Mouse (Mus musculus) urinary bladder, adult 18-20 months (tissue): ENCODE results near the gene Ttc34.

Experiments
- DNase-seq, 2 experiments: peaks; one replicate each; pipeline ENCODE4 v3.0.0; 2022; ENCODE audit warnings: low spot score in 2 of 2, mixed read lengths in 2 of 2

The Ttc34 gene

GRCm38 (mm10) chr4:154857366-154858240 is 20.3 kb downstream of the Ttc34 start:
- no peak for DNase-seq

- no peak for DNase-seq
These were observed 21.3 kb downstream of the Ttc34 start for GRCm38 (mm10) chr4:154858601-154859000.

GRCm38 (mm10) chr4:154861967-154862366 is 24.7 kb downstream of the Ttc34 start:
- DNase-seq = no peak

GRCm38 (mm10) chr4:154863436-154863935 is 26.2 kb downstream of the Ttc34 start:
- no peak for DNase-seq

GRCm38 (mm10) chr4:154864271-154864771 is 27.1 kb downstream of the Ttc34 start:
- DNase-seq = peak; percentile 81 to 82

- no peak for DNase-seq
These were observed 27.9 kb downstream of the Ttc34 start for GRCm38 (mm10) chr4:154864961-154865760.

GRCm38 (mm10) chr4:154866391-154866790 is 29.1 kb downstream of the Ttc34 start:
- DNase-seq = no peak

GRCm38 (mm10) chr4:154867257-154867656 is 30.0 kb downstream of the Ttc34 start:
- DNase-seq = no peak

- DNase-seq = no peak
These were observed 32.2 kb downstream of the Ttc34 start, which contains the start of gene Mmel1 for GRCm38 (mm10) chr4:154869440-154869839. Mmel1 (plus strand) TSS chr4:154869585.

- no peak for DNase-seq
These were observed 33.5 kb downstream of the Ttc34 start for GRCm38 (mm10) chr4:154870721-154871120.

GRCm38 (mm10) chr4:154871757-154872251 is 34.5 kb downstream of the Ttc34 start:
- no peak for DNase-seq

- no peak for DNase-seq
These were observed 35.9 kb downstream of the Ttc34 start for GRCm38 (mm10) chr4:154873186-154873585.

- DNase-seq = peak; percentile 81 to 83
These were observed 40.7 kb downstream of the Ttc34 start for GRCm38 (mm10) chr4:154877864-154878548.

- DNase-seq = no peak
These were observed 43.5 kb downstream of the Ttc34 start for GRCm38 (mm10) chr4:154880730-154881129.

- no peak for DNase-seq
These were observed 44.9 kb downstream of the Ttc34 start for GRCm38 (mm10) chr4:154882014-154882659.

GRCm38 (mm10) chr4:154885416-154885815 is 48.2 kb downstream of the Ttc34 start:
- no peak for DNase-seq

GRCm38 (mm10) chr4:154886876-154887592 is 49.8 kb downstream of the Ttc34 start:
- no peak for DNase-seq

- DNase-seq = no peak
These were observed 50.5 kb downstream of the Ttc34 start for GRCm38 (mm10) chr4:154887593-154888250.

- no peak for DNase-seq
These were observed 53.6 kb downstream of the Ttc34 start for GRCm38 (mm10) chr4:154890887-154891286.

- no peak for DNase-seq
These were observed 58.3 kb downstream of the Ttc34 start for GRCm38 (mm10) chr4:154895549-154895948.
